Mouse (Mus musculus): ENCODE measurements around the gene Msh3.

- TF ChIP-seq CTCF (IDR thresholded peaks at IDR 0.05; ENCODE audit: low read depth) (no peak), EP300 (IDR thresholded peaks at IDR 0.05; ENCODE audit: low read depth) (no peak)
Measured at GRCm38 (mm10) chr13:92303062-92303948, 51.5 kb downstream of the Msh3 start.

All from liver, embryonic 14.5 days (tissue).